ENCODE assay signal across 9 mouse cellular contexts in genomic region chr11:68656887-68657685, GRCm38 (mm10). TPM values are rescaled to one million over a fixed set of nuclear protein-coding genes. Genes with fewer than 3 reads are reported as not detected.
DNase-seq lines count a peak whose midpoint lies in the region; ATAC-seq and TF ChIP-seq lines count a peak whose summit lies in the region.
"Had no signal": no experiment of that assay in that cellular context is flagged by ENCODE, and none has a peak within 500 bp of the region (broad histone marks: within the 10 kb centered on the region; RNA-seq: fewer than 3 reads in every experiment).

No protein-coding gene starts in this region.

- 56% methylated on average over 6 of the region's 6 CpGs for WGBS in forebrain, embryonic 15.5 days
- WGBS in forebrain, embryonic 13.5 days: 59% methylated on average over 6 of the region's 6 CpGs
- WGBS in limb, embryonic 10.5 days: 62% methylated on average over 6 of the region's 6 CpGs
- 26% methylated on average over 6 of the region's 6 CpGs for WGBS in stomach, embryonic 16.5 days

- no peak for TF ChIP-seq CTCF in left cerebral cortex, adult 2 months (IDR thresholded peaks at IDR 0.05)

- no peak for ATAC-seq in forebrain, embryonic 15.5 days (replicated peaks)
- no peak for ATAC-seq in forebrain, embryonic 13.5 days
- ATAC-seq in stomach, embryonic 16.5 days (ENCODE audit: insufficient read depth, low FRiP score): peak; percentile 47; the same call in 1 of the 2 replicates
- ATAC-seq: hindbrain, embryonic 16.5 days had no signal

- H3K27ac ChIP-seq in forebrain, embryonic 15.5 days (replicated peaks): 0 out of 2 replicates have a peak overlapping the region, but pooled peaks have one; percentile 3
- no peak overlapping the region for H3K27ac ChIP-seq in forebrain, embryonic 13.5 days
- peak overlapping the region; percentile 80 for H3K27ac ChIP-seq in left cerebral cortex, adult 2 months
- peak overlapping the region; percentile 38; the same call in 1 of the 2 replicates for H3K27ac ChIP-seq in limb, embryonic 10.5 days
- H3K27ac ChIP-seq in stomach, embryonic 16.5 days (ENCODE audit: low read length): peak overlapping the region; percentile 83

- intact Hi-C loops in left cerebral cortex, adult 2 months (cut with DNase I): no loop called here
- intact Hi-C loops in left cerebral cortex, postnatal 14 days (cut with DNase I): no loop called here

- no peak for DNase-seq in left cerebral cortex, adult 2 months (ENCODE audit: extremely low spot score in 1 of 2, low spot score in 2 of 2)
- DNase-seq in left cerebral cortex, postnatal 14 days (ENCODE audit: low spot score in 2 of 2): no peak
- no peak for DNase-seq in limb, embryonic 10.5 days (ENCODE audit: low spot score)
- no peak for DNase-seq in right cerebral cortex, postnatal 36 days (ENCODE audit: low spot score in 2 of 2)
- DNase-seq in B cell, adult 2 months: no peak

- no peaks in the 10 kb centered on the region for H3K36me3 ChIP-seq in forebrain, embryonic 15.5 days
- no peaks in the 10 kb centered on the region for H3K36me3 ChIP-seq in forebrain, embryonic 13.5 days (ENCODE audit: poor library complexity, severe bottlenecking)
- H3K36me3 ChIP-seq in limb, embryonic 10.5 days: no peaks in the 10 kb centered on the region
- H3K36me3 ChIP-seq in stomach, embryonic 16.5 days (ENCODE audit: control insufficient read depth, insufficient read depth, low read length): no peaks in the 10 kb centered on the region

- H3K9me3 ChIP-seq in forebrain, embryonic 15.5 days: no peaks in the 10 kb centered on the region
- no peaks in the 10 kb centered on the region for H3K9me3 ChIP-seq in forebrain, embryonic 13.5 days (replicated peaks)
- no peaks in the 10 kb centered on the region for H3K9me3 ChIP-seq in limb, embryonic 10.5 days (replicated peaks)
- no peaks in the 10 kb centered on the region for H3K9me3 ChIP-seq in stomach, embryonic 16.5 days (replicated peaks; ENCODE audit: control insufficient read depth, low read length)

- H3K27me3 ChIP-seq in forebrain, embryonic 15.5 days: no peaks in the 10 kb centered on the region
- H3K27me3 ChIP-seq in forebrain, embryonic 13.5 days: no peaks in the 10 kb centered on the region
- H3K27me3 ChIP-seq in limb, embryonic 10.5 days (ENCODE audit: low read depth, poor library complexity, severe bottlenecking): no peaks in the 10 kb centered on the region
- H3K27me3 ChIP-seq in stomach, embryonic 16.5 days (ENCODE audit: control insufficient read depth, insufficient read depth, low read length): no peaks in the 10 kb centered on the region

- no peak overlapping the region for H3K4me3 ChIP-seq in forebrain, embryonic 15.5 days
- no peak overlapping the region for H3K4me3 ChIP-seq in forebrain, embryonic 13.5 days
- no peak overlapping the region for H3K4me3 ChIP-seq in left cerebral cortex, adult 2 months
- H3K4me3 ChIP-seq in limb, embryonic 10.5 days: no peak overlapping the region
- no peak overlapping the region for H3K4me3 ChIP-seq in stomach, embryonic 16.5 days (replicated peaks; ENCODE audit: low read length)

- H3K4me2 ChIP-seq in forebrain, embryonic 15.5 days (replicated peaks): no peak overlapping the region
- H3K4me2 ChIP-seq in forebrain, embryonic 13.5 days: no peak overlapping the region
- H3K4me2 ChIP-seq in stomach, embryonic 16.5 days (ENCODE audit: low read depth, low read length): no peak overlapping the region

- peaks cover 8% of the 10 kb centered on the region; the same call in 1 of the 2 replicates for H3K4me1 ChIP-seq in forebrain, embryonic 15.5 days
- no peaks in the 10 kb centered on the region for H3K4me1 ChIP-seq in forebrain, embryonic 13.5 days
- peaks cover 18% of the 10 kb centered on the region for H3K4me1 ChIP-seq in limb, embryonic 10.5 days
- peaks cover 25% of the 10 kb centered on the region for H3K4me1 ChIP-seq in stomach, embryonic 16.5 days (ENCODE audit: control insufficient read depth, insufficient read depth, low read length)

- no peak overlapping the region for H3K9ac ChIP-seq in forebrain, embryonic 15.5 days (replicated peaks)
- no peak overlapping the region for H3K9ac ChIP-seq in forebrain, embryonic 13.5 days
- H3K9ac ChIP-seq in stomach, embryonic 16.5 days (ENCODE audit: low read length): no peak overlapping the region

RNA-seq across cellular contexts. Expression of gene Myh10, which starts 34.3 kb away (rescaled TPM):
- 115 and 118 TPM in 2 replicates for polyA plus RNA-seq in forebrain, embryonic 15.5 days (2015; fragmentation: Nextera tagmentation; extraction: Ambion mirVana)
- polyA plus RNA-seq in forebrain, embryonic 13.5 days (2015; fragmentation: Nextera tagmentation; extraction: Ambion mirVana): 108 and 122 TPM in 2 replicates
- 100 to 1,000 TPM; 219 to 221 TPM for total RNA-seq in left cerebral cortex, adult 2 months (2021)
- total RNA-seq in left cerebral cortex, postnatal 14 days (2021): 100 to 1,000 TPM; 199 TPM
- 138 and 176 TPM in 2 replicates for polyA plus RNA-seq in limb, embryonic 10.5 days (2016; fragmentation: Nextera tagmentation; extraction: Ambion mirVana)
- 81.9 and 89.9 TPM in 2 replicates for polyA plus RNA-seq in stomach, embryonic 16.5 days (2015; fragmentation: Nextera tagmentation; extraction: Ambion mirVana)
